Mouse (Mus musculus) small intestine, adult 2 months (tissue): Measurements from ENCODE around the gene Rps3.

Source experiments
- CTCF ChIP-seq: fragments of 200-500 bp; IDR thresholded peaks from 2 replicates; pipeline ENCODE4 v1.5.1; 2012; ENCODE audit warnings: low read depth, mild to moderate bottlenecking, control low read depth, inconsistent platforms, low read length, moderate library complexity, mixed read lengths; ENCODE audit not compliant: insufficient replicate concordance, insufficient read length; ENCODE audit errors: extremely low read depth
- POLR2A ChIP-seq: fragments of 200-500 bp; IDR thresholded peaks from 2 replicates; pipeline ENCODE4 v1.6.1; 2012; ENCODE audit warnings: low read depth, mild to moderate bottlenecking, control low read depth, inconsistent platforms, low read length, moderate library complexity

- TF ChIP-seq POLR2A, result no peak
- TF ChIP-seq CTCF, result no peak
Observed at GRCm38 (mm10) chr7:99430246-99430645, 53.3 kb downstream of the Rps3 start.
